Mouse (Mus musculus) cerebellum, adult 9-11 months (tissue): ENCODE results near the gene Ednra.
"Not testable (repeated sequence)": the region's sequence is repeated elsewhere in the genome, so short reads cannot be mapped to it uniquely, and the experiment has no call there.

Source experiments
- DNase-seq: peaks from one replicate; pipeline ENCODE4 v3.0.0; 2022

The Ednra gene

GRCm38 (mm10) chr8:77714455-77714854 is 9.8 kb downstream of the Ednra start:
- DNase-seq: no peak

- no peak for DNase-seq
Measured at GRCm38 (mm10) chr8:77713688-77714087, 10.6 kb downstream of the Ednra start.

DNA sequence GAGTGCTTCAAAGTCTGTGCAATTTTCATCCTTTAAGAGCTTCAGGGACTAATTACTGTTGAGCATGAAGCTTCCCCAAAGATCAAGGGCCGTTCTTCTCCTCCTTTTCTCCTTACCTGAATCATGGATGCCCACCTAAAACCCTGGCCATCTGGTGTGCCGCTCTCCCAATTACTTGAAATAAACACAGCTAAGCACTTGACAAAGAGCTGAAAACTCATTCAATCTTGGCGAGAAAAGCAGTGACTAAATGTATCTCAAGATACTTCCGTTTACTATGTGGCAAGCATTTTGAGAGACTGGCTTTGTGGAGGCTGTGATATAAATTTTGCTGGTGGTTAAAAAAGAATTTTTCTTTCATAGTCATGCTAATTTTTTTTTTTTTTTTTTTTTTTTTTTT is 19.5 kb downstream of the Ednra start:
- DNase-seq: no peak

DNA sequence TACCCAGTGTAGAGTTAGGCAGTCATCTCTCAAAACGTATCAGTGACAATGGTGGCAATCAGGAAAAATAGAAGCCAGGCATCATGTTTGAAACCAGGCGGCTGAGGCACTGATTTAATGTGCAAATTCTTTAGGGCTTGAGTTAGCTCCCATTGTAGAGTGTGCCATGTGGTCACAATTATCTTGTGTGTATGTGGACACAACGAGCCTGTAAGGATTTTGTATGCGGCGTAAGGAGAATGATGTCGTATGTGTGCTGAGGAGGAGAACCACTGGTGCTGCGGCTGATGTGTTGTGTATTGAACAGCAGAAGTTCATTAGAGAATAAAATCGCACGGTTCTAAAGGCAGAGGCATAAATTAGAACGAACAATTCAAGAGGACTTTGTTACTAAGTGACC is 26.2 kb downstream of the Ednra start:
- no peak for DNase-seq

DNA sequence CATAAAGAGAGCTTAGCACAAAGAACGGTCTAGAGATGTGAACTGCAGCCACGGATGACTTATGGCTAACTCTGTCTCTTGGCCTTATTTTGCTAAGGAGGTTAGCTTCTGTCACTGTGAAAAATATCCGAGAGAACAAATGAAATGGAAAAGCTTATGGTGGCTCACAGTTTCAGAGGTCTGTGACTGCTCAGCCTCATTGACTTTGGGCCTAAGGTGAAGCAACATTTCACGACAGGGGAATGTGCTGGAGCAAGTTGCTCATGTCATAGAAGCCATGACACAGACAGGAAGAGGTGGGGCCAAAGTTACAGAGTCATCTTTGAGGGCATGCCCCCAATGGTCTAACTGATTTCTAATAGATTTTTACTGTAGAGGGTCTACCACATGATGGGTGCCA is 28.1 kb downstream of the Ednra start:
- DNase-seq: no peak

DNA sequence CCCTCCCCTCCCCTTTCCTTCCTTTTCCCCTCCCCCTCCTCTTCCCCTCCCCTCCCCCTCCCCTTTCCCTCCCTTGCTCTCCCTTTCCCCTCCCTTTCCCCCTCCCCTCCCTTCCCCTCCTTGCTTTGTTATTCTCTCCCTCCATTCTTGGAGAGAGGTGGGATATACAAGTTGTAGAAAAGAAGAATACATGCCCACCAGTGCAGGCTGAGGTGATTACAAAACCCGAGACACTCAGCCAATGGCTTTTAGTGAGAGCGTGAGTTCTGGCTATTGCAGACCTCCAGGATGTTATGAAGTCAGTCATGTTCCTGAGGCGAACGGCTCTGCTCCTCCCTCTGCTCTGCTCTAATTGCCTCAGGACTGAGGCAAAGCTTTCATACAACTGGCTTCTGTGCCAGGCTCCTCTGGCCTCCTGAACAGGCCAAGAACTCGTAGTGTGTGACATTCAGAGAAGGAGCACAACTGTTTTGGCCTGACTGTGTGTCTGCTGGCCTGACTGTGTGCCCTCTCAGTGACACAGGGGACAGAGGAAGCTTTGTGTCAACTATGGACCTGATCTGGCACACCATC is 28.7 kb downstream of the Ednra start:
- no peak for DNase-seq

GRCm38 (mm10) chr8:77695070-77695469 is 29.2 kb downstream of the Ednra start:
- no peak for DNase-seq

GRCm38 (mm10) chr8:77694588-77694987 is 29.7 kb downstream of the Ednra start:
- no peak for DNase-seq

DNA sequence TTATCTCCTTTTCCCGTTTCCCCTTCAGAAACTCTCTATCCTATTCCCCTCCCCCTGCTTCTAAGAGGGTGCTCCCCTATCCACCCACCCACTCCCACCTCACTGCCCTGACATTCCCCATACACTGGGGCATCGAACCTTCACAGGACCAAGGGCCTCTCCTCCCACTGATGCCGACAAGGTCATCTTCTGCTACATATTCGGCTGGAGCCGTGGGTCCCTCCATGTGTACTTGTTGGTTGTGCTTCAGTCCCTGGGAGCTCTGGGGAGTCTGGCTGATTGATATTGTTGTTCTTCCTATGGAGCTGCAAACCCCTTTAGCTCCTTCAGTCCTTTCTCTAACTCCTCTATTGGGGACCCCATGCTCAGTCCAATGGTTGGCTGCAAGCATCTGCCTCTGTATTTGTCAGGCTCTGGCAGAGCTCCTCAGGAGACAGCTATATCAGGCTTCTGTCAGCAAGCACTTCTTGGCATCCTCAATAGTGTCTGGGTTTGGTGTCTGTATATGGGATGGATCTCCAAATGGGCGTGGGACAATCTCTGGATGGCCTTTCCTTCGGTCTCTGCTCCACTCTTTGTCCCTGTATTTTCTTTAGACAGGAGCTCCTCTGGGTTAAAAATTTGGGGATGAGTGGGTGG is 34.7 kb downstream of the Ednra start:
- DNase-seq: not testable (repeated sequence)

GRCm38 (mm10) chr8:77688978-77689377 is 35.3 kb downstream of the Ednra start:
- no peak for DNase-seq

- no peak for DNase-seq
Measured at GRCm38 (mm10) chr8:77684372-77684771, 39.9 kb downstream of the Ednra start.

DNA sequence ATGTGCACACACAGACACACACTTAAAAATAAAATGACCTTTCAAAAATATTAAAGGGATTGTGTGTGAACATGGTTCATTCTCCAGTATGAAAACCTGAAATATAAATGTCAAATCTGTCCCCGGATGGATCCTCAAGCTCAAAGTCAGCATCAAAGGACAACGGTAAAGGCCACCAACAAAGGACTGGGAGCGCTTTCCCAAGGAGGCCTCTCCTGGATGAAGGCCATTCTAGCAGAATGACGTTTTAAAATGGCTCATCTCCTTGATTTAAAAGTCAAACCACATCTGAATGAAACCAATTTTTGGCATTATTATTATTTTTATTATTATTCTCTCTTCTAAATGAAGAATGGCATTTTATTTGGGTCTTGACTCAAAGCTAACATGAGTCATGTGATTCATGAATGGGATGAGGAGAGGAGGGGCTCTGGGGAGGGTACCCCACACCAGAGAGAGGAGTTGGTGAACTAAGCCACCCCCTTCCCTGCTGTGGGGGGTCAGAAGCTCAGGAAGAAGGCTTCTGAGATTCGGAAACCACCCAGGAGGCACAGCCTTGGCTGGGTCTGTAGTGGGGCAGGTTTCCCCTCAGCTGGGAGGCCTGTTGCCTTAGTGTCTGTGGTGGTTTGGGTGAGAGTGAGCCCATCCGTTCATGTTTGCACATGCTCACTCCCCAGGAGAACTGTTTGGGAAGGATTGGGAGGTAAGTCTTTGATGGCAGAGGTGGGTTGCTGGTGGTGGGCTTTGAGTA is 40.7 kb downstream of the Ednra start:
- no peak for DNase-seq

DNA sequence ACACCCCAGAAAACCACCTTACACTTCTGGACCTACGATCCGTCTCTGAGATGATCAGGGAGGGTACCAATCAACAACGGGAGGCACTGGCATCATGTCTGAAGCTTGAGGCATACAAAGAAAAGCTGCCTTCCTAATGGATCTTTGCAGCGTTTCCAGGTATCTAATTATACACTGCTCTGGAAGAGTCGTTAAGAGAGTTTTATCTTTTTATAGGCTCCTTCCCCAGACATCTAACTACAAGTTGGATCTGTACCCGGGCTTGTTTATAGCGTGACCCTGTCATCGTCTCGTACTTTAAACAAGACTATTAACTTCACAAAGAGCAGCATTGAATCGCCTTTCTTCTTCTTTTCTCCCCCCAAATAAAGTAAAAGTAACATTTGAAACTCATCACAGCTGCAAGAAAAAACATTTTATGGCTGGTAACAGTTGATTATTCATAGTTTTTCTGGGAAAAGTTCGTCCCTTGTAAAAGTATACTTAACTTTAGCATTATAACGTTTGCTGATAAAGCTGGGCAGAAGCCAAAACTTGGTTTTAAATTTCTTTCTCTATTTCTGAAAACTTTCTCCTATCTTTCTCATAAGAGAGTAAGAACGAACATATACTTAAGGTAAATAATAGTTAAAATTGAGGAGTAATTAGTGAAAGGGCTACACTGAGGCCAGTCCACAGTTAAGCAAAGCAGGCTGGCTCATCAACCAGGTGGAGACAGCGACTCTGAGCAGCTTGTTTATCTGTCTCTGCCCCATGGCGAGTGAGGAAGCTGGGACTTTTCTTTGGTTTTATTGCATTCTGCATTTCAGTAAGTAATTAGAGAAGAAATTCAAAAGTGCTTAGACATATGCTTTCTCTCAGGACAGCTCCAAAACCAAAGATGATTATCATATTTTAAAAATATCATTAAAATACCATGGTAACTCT is 42.0 kb downstream of the Ednra start:
- no peak for DNase-seq

DNA sequence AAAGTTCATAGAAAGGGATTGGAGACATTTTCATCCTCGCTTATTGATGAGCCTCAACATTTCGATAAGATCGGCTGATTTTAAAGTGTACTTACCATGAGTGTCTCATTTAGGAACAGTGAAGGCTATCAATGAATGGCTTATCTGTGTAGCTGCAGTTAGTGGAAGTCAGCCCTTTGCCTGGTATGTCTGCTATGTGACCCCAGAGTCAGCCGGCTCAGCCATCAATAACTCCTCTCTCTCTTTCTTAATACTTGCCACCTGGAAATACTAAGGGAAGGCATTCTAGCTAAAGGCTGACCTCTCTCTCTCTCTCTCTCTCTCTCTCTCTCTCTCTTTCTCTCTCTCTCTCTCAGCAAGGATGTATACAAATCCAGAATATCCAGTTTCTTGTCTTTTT is 52.2 kb downstream of the Ednra start:
- no peak for DNase-seq

GRCm38 (mm10) chr8:77670612-77671363 is 53.5 kb downstream of the Ednra start:
- DNase-seq: no peak

DNA sequence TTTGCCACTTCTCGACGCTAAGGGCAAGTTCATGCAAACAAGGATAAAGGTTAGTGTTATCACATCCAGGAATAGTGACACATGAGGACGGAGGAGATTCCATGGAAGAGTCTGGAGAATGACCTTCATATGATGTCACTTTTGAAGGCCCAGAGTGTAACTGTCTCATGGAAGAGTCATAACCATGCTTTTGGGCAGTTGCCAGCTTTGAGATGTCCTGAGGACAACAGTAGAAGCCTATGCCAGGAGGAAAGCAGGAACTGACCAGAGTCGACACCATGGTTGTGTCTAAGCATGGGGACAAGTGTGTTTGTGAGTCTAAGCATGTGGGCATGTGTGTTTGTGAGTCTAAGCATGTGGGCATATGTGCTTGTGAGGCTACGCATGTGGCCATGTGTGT is 56.3 kb downstream of the Ednra start:
- no peak for DNase-seq

DNA sequence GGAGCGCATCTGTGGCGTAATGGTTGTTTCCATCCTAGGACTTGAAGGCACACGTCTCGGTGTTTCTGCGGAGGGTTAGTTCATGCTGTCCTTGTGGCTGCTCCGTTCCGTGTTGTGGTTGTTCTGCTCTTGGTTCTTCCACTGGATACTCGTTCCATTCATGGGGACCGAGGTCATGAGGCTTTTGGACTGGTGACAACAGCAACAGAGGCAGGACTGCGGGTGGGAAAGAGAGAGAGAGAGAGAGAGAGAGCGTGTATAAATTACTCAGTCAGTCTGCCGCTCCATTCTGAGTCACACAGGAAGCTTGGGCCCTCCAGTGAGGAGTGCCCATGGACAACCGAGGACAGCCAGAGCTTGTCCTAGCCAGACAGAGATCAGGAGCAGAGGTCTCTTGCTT is 59.4 kb downstream of the Ednra start:
- DNase-seq: no peak

DNA sequence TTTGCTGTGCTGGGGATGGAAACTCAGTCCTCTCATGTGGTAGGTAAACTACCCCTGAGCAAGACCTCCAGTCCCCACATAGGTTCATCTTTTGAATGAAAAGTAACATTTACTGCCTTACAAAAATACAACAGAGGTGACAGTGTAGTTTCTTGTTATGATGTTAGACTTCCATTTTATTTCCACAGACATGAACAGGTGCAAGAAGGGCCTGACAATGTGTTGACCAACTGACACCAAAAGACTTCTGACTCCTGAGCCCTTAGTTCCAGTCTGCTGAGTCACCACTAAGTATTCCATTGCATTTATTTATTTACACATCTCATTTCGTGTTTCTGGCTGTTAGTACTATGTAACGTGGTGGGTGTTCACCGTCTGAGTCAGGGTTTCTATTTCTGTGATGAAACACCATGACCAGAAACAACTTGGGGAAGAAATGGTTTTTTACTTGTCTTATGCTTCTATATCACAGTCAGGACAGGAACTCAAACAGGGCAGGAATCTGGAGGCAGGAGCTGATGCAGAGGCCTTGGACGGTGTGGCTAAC is 64.7 kb downstream of the Ednra start:
- DNase-seq: no peak

GRCm38 (mm10) chr8:77658356-77658755 is 65.9 kb downstream of the Ednra start:
- no peak for DNase-seq

DNA sequence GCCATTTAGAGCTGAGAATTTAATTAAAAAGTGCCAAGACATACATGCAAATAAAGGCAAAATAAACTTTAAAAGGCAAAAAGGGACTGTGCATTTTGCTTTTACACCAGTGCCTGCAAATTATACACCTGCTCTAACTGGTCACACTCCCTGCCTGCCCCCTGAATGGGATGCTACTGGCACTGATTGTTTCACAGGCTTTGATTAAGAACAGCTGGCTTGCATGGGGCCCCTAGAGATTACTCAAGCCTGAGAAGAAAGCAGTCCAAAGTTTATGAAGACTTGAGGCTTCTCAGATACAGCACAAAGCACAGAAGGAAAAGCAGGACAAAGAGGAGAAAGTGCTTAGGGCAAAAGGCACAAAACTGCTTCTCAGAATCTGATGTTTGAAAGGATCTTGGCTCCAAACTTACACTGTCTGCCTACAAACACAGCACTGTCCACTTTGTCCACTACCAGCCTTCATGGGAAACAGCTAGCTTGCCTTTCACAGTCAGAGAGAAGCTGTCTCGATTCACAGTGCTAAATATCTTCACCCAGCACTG is 73.5 kb downstream of the Ednra start:
- no peak for DNase-seq

- DNase-seq: no peak
Measured at GRCm38 (mm10) chr8:77640093-77640839, 84.0 kb downstream of the Ednra start.
